Mouse (Mus musculus): ENCODE measurements at regions not wholly inside any gene's neighbourhood (a gene's known extent, or its start where the extent isn't known, plus 50 kb on each side); places are given as distances from the start of the nearest gene placed in this dataset.

DNA sequence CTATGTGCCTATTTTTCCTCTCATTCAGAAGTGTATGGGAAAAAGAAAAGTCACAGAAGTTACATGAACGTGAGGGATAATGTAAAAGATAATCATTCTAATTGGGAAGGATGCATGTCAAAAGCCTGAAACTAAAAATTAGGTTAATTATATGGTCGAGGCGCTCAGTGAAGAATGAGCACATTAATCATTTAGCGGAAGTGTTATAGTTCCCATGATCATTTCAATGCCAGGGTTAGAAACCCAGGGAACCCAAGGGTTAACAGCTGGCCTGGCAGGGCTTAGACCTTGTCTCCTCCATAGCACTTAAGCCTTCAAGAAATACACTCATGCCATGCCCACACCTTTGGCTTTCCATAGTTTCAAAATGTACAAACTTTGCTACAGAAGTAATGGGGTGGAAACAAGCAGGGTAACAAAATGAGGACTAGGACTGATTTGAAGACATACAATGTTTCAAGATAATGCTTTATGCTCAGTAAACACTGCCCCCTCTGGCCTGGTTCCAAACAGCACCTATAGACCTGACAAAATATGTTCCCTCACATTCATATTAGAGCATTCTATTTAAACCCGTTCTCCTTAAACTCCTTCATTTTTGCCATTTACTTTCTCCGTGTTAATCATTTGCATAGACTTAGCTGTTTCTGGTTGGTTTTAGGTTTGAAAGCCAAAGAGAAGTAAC lies 240.6 kb upstream of the Tenm3 start:
- H3K4me3 ChIP-seq (ENCODE audit: low read depth, low read length) = no peak overlapping the region
- no peak overlapping the region for H3K9ac ChIP-seq (ENCODE audit: low read depth, low read length)
- 78% methylated on average over 6 of the region's 6 CpGs for WGBS
- H3K4me2 ChIP-seq (ENCODE audit: low read depth, low read length) = no peak overlapping the region
- no peaks in the 10 kb centered on the region for H3K27me3 ChIP-seq (replicated peaks; ENCODE audit: control insufficient read depth, insufficient read depth, low read length)
- no peaks in the 10 kb centered on the region for H3K4me1 ChIP-seq (ENCODE audit: control insufficient read depth, insufficient read depth, low read length)
- DNase-seq (ENCODE audit: low spot score) (no peak), ATAC-seq (ENCODE audit: low read depth) (no peak)
- no peaks in the 10 kb centered on the region for H3K9me3 ChIP-seq (ENCODE audit: control insufficient read depth, low read length)
- H3K27ac ChIP-seq (replicated peaks; ENCODE audit: low read depth, low read length) = no peak overlapping the region
- no peaks in the 10 kb centered on the region for H3K36me3 ChIP-seq (ENCODE audit: control insufficient read depth, insufficient read depth, low read length)

DNA sequence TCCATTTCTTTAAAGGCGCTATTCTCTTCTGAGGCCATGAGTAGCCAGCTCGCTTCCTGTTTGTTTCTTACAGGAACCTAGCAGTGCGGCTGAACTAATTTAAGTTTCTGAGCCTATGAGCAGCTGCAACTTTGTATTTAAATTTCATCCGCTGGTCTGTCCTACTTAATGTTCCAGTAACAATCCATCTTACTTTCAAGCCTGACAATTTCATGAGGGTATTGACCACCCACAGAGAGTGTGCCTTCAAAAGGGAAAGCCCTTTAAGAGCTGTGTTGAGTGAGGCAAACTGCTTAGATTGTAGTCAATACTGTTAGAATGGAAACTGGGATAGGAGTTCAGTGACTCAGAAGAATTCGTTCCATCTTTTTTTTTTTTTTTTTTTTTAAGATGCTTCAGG lies 225.7 kb upstream of the Tenm3 start:
- Histone ChIP-seq H3K4me3 (ENCODE audit: low read depth, low read length) (no peak overlapping the region), H3K9ac (ENCODE audit: low read depth, low read length) (no peak overlapping the region), H3K4me1 (ENCODE audit: control insufficient read depth, insufficient read depth, low read length) (no peaks in the 10 kb centered on the region), H3K27me3 (replicated peaks; ENCODE audit: control insufficient read depth, insufficient read depth, low read length) (no peaks in the 10 kb centered on the region), H3K27ac (replicated peaks; ENCODE audit: low read depth, low read length) (no peak overlapping the region), H3K36me3 (ENCODE audit: control insufficient read depth, insufficient read depth, low read length) (no peaks in the 10 kb centered on the region), H3K9me3 (ENCODE audit: control insufficient read depth, low read length) (no peaks in the 10 kb centered on the region), H3K4me2 (ENCODE audit: low read depth, low read length) (no peak overlapping the region)
- 72% methylated on average over 5 of the region's 5 CpGs for WGBS
- ATAC-seq (ENCODE audit: low read depth) (no peak), DNase-seq (ENCODE audit: low spot score) (peak; percentile 8)

DNA sequence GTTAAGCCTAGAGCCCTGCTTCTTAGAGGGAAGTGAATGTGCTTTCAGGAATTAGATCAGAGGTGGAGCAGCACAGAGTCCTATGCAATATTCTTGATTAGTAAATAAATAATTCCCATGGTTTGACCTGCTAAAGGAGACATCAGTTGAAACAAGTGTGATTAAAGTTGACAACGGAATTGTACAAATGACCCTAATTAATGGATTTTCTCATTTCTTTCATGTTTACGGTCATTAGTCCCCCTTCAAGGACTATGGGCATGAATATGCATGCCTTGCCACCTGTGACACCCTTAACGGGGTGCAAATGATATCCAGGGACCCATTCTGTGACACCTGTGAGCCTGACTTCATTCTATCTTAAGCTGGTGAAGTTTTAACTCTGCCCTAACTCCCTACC lies 219.5 kb upstream of the Tenm3 start:
- no peaks in the 10 kb centered on the region for H3K27me3 ChIP-seq (replicated peaks; ENCODE audit: control insufficient read depth, insufficient read depth, low read length)
- no peak overlapping the region for H3K4me2 ChIP-seq (ENCODE audit: low read depth, low read length)
- no peak overlapping the region for H3K27ac ChIP-seq (replicated peaks; ENCODE audit: low read depth, low read length)
- ATAC-seq (ENCODE audit: low read depth) = no peak
- no peak for DNase-seq (ENCODE audit: low spot score)
- no peak overlapping the region for H3K9ac ChIP-seq (ENCODE audit: low read depth, low read length)
- 64% methylated on average over 3 of the region's 3 CpGs for WGBS
- no peaks in the 10 kb centered on the region for H3K4me1 ChIP-seq (ENCODE audit: control insufficient read depth, insufficient read depth, low read length)
- no peaks in the 10 kb centered on the region for H3K9me3 ChIP-seq (ENCODE audit: control insufficient read depth, low read length)
- no peaks in the 10 kb centered on the region for H3K36me3 ChIP-seq (ENCODE audit: control insufficient read depth, insufficient read depth, low read length)
- no peak overlapping the region for H3K4me3 ChIP-seq (ENCODE audit: low read depth, low read length)

DNA sequence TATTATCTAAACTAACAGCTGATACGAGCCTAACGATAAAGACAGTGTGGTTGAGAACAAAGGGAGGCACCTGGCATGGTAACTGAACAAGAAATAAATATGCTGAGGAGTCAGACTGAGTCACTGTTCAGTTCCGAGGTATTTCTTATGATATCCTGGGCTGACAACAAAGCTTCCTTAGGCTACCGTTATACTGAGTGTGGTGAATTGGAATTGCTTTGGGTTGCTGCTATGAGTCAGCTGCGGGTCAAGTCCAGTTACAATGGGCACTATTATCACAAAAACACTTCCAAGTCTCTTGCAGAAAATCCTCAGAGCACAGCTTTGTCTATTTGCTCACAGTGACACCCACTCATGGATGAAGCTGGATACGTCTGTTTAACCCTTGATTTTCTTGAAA lies 199.5 kb upstream of the Tenm3 start:
- Histone ChIP-seq H3K4me2 (ENCODE audit: low read depth, low read length) (no peak overlapping the region), H3K9ac (ENCODE audit: low read depth, low read length) (no peak overlapping the region), H3K9me3 (ENCODE audit: control insufficient read depth, low read length) (0 out of 2 replicates have a peak, but pooled peaks cover 4% of the 10 kb centered on the region), H3K4me1 (ENCODE audit: control insufficient read depth, insufficient read depth, low read length) (peaks cover 4% of the 10 kb centered on the region; the same call in 1 of the 2 replicates), H3K36me3 (ENCODE audit: control insufficient read depth, insufficient read depth, low read length) (no peaks in the 10 kb centered on the region), H3K27ac (replicated peaks; ENCODE audit: low read depth, low read length) (no peak overlapping the region), H3K27me3 (replicated peaks; ENCODE audit: control insufficient read depth, insufficient read depth, low read length) (no peaks in the 10 kb centered on the region), H3K4me3 (ENCODE audit: low read depth, low read length) (no peak overlapping the region)
- WGBS = 58% methylated on average over 6 of the region's 6 CpGs
- no peak for ATAC-seq (ENCODE audit: low read depth)
- peak; percentile 8 for DNase-seq (ENCODE audit: low spot score)

DNA sequence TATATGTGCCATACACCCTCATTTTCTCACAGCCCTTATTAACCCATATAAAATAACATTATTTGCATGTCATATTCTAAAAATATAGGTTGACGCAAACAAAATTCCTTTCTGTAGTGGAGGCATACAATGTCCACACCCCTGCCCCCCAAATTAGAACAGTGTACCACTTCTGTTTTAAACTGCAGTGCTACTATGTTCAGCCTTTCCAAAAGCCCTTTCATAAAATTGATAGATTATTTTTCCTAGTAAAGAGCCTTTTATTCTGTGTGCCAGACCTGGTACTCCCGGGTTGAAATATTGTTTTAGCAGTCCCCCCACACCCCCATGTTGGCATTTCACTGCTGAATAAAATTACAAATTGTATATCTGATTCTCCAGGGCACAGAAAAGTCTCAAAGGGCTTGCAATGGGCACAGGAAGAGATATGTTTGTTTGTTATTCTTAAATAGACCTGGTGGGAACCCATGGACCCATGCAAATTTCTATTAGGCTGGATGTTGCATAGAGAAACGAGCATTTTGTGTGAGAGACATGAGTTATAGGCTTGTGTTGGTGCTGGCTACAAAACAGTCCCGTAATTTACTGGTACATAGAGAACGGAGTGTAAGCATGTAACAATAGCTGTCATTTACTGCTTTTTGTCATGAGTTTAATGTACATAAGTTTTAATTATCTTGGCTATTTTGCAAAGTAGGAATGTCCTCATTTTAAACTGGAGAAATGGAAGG lies 192.4 kb upstream of the Tenm3 start:
- WGBS = 76% methylated on average over 5 of the region's 5 CpGs
- ATAC-seq (ENCODE audit: low read depth) = no peak
- H3K4me3 ChIP-seq (ENCODE audit: low read depth, low read length) = no peak overlapping the region
- H3K27me3 ChIP-seq (replicated peaks; ENCODE audit: control insufficient read depth, insufficient read depth, low read length) = no peaks in the 10 kb centered on the region
- no peaks in the 10 kb centered on the region for H3K36me3 ChIP-seq (ENCODE audit: control insufficient read depth, insufficient read depth, low read length)
- H3K9me3 ChIP-seq (ENCODE audit: control insufficient read depth, low read length) = 0 out of 2 replicates have a peak, but pooled peaks cover 5% of the 10 kb centered on the region
- DNase-seq (ENCODE audit: low spot score) = peak; percentile 10
- H3K4me2 ChIP-seq (ENCODE audit: low read depth, low read length) = no peak overlapping the region
- H3K9ac ChIP-seq (ENCODE audit: low read depth, low read length) = no peak overlapping the region
- H3K4me1 ChIP-seq (ENCODE audit: control insufficient read depth, insufficient read depth, low read length) = no peaks in the 10 kb centered on the region
- H3K27ac ChIP-seq (replicated peaks; ENCODE audit: low read depth, low read length) = no peak overlapping the region

DNA sequence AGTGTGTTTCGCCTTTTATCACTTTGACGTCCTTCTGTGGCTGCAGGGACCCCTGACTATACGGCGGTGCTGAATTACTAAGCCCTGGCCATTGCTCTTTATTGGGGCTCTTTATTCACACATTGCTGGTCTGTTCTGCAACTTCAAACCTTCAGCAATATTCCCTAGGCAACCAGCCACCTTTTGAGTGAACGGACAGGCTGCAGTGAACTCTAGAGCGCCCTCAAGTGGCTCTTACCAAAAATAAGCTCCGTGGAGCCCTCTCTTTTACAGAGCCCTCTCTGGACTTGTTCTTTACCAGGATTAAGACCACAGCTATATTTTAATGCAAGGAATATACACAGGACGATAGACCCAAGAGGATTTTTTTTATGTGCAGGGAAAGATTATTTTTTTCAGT lies 191.8 kb upstream of the Tenm3 start:
- Histone ChIP-seq H3K4me3 (ENCODE audit: low read depth, low read length) (no peak overlapping the region), H3K9me3 (ENCODE audit: control insufficient read depth, low read length) (0 out of 2 replicates have a peak, but pooled peaks cover 5% of the 10 kb centered on the region), H3K27me3 (replicated peaks; ENCODE audit: control insufficient read depth, insufficient read depth, low read length) (no peaks in the 10 kb centered on the region), H3K4me1 (ENCODE audit: control insufficient read depth, insufficient read depth, low read length) (no peaks in the 10 kb centered on the region), H3K27ac (replicated peaks; ENCODE audit: low read depth, low read length) (no peak overlapping the region), H3K36me3 (ENCODE audit: control insufficient read depth, insufficient read depth, low read length) (no peaks in the 10 kb centered on the region), H3K4me2 (ENCODE audit: low read depth, low read length) (no peak overlapping the region), H3K9ac (ENCODE audit: low read depth, low read length) (no peak overlapping the region)
- WGBS = 42% methylated on average over 8 of the region's 8 CpGs
- ATAC-seq (ENCODE audit: low read depth) (no peak), DNase-seq (ENCODE audit: low spot score) (peak; percentile 54)

DNA sequence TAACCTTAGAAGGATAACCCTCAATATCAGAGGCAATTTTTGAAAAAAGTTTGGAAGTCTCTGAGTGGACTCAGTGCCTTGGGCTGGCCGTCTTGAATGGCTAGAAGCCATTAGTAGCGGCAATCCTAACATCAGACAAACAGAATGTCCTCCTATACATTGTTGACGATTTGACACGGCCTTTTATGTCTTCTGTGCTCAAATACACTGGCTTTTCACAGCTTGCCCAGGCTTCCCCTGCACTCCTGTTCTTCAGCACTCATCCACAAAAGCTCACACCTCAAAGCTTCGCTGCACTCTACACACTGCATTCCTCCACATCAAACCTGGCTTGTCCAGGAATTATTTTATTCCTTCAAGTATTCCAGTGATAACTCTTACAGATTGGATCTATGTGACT lies 186.5 kb upstream of the Tenm3 start:
- no peak overlapping the region for H3K4me2 ChIP-seq (ENCODE audit: low read depth, low read length)

DNA sequence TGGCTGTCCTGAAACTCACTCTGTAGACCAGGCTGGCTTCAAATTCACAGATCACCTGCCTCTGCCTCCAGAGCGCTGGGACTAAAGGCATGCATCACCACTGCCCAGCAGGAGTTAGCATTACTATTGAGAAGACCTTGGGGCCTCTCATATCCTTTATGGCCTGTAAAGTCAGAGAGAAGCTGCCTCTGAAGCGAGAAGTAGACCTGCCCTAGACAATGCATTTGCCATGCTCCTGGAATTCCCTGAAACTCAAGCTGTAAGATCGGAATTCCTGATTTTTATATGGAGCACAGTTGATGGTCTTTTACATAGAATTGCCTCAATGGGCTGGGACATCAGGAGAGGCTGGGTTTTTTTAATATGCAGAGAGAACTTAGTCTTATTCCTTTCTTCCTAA lies 174.0 kb upstream of the Tenm3 start:
- H3K27ac ChIP-seq (replicated peaks; ENCODE audit: low read depth, low read length) = no peak overlapping the region
- no peaks in the 10 kb centered on the region for H3K9me3 ChIP-seq (ENCODE audit: control insufficient read depth, low read length)
- no peak for DNase-seq (ENCODE audit: low spot score)
- no peak overlapping the region for H3K4me3 ChIP-seq (ENCODE audit: low read depth, low read length)
- ATAC-seq (ENCODE audit: low read depth) = no peak
- no peaks in the 10 kb centered on the region for H3K36me3 ChIP-seq (ENCODE audit: control insufficient read depth, insufficient read depth, low read length)
- H3K4me2 ChIP-seq (ENCODE audit: low read depth, low read length) = no peak overlapping the region
- no peaks in the 10 kb centered on the region for H3K27me3 ChIP-seq (replicated peaks; ENCODE audit: control insufficient read depth, insufficient read depth, low read length)
- WGBS = 82% methylated on average over 3 of the region's 3 CpGs
- no peaks in the 10 kb centered on the region for H3K4me1 ChIP-seq (ENCODE audit: control insufficient read depth, insufficient read depth, low read length)
- no peak overlapping the region for H3K9ac ChIP-seq (ENCODE audit: low read depth, low read length)

More for the DNA sequence above, 186.5 kb upstream of the Tenm3 start:
- H3K36me3 ChIP-seq (ENCODE audit: control insufficient read depth, insufficient read depth, low read length) = no peaks in the 10 kb centered on the region
- no peaks in the 10 kb centered on the region for H3K27me3 ChIP-seq (replicated peaks; ENCODE audit: control insufficient read depth, insufficient read depth, low read length)
- WGBS = 73% methylated on average over 5 of the region's 5 CpGs
- DNase-seq (ENCODE audit: low spot score) (no peak), ATAC-seq (ENCODE audit: low read depth) (no peak)
- H3K4me3 ChIP-seq (ENCODE audit: low read depth, low read length) = no peak overlapping the region
- H3K9me3 ChIP-seq (ENCODE audit: control insufficient read depth, low read length) = no peaks in the 10 kb centered on the region
- H3K27ac ChIP-seq (replicated peaks; ENCODE audit: low read depth, low read length) = no peak overlapping the region
- no peaks in the 10 kb centered on the region for H3K4me1 ChIP-seq (ENCODE audit: control insufficient read depth, insufficient read depth, low read length)
- no peak overlapping the region for H3K9ac ChIP-seq (ENCODE audit: low read depth, low read length)

DNA sequence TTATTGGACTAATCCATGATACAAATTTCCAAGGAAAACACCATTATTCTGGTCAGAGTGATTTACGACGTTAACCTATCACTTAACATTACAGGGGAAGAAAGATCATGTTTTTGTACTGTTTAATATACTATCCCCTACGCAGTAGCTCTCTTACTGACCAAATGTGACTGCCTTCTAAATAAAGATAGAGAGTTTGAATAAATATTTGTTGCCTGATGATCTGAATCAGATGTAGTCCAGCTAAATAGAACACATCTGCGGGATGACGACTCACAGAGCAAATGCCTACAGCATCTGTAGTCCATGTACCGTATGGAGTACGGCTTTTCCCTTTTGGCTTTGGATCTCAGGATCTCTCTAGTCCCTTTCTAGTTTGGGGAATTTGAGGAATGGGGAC lies 171.9 kb upstream of the Tenm3 start:
- H3K27ac ChIP-seq (replicated peaks; ENCODE audit: low read depth, low read length) = no peak overlapping the region
- no peaks in the 10 kb centered on the region for H3K9me3 ChIP-seq (ENCODE audit: control insufficient read depth, low read length)
- DNase-seq (ENCODE audit: low spot score) (peak; percentile 72), ATAC-seq (ENCODE audit: low read depth) (no peak)
- H3K4me1 ChIP-seq (ENCODE audit: control insufficient read depth, insufficient read depth, low read length) = no peaks in the 10 kb centered on the region
- no peak overlapping the region for H3K4me3 ChIP-seq (ENCODE audit: low read depth, low read length)
- WGBS = 55% methylated on average over 7 of the region's 7 CpGs
- H3K27me3 ChIP-seq (replicated peaks; ENCODE audit: control insufficient read depth, insufficient read depth, low read length) = no peaks in the 10 kb centered on the region
- no peak overlapping the region for H3K4me2 ChIP-seq (ENCODE audit: low read depth, low read length)
- no peak overlapping the region for H3K9ac ChIP-seq (ENCODE audit: low read depth, low read length)
- H3K36me3 ChIP-seq (ENCODE audit: control insufficient read depth, insufficient read depth, low read length) = no peaks in the 10 kb centered on the region
